In the genomic region with DNA sequence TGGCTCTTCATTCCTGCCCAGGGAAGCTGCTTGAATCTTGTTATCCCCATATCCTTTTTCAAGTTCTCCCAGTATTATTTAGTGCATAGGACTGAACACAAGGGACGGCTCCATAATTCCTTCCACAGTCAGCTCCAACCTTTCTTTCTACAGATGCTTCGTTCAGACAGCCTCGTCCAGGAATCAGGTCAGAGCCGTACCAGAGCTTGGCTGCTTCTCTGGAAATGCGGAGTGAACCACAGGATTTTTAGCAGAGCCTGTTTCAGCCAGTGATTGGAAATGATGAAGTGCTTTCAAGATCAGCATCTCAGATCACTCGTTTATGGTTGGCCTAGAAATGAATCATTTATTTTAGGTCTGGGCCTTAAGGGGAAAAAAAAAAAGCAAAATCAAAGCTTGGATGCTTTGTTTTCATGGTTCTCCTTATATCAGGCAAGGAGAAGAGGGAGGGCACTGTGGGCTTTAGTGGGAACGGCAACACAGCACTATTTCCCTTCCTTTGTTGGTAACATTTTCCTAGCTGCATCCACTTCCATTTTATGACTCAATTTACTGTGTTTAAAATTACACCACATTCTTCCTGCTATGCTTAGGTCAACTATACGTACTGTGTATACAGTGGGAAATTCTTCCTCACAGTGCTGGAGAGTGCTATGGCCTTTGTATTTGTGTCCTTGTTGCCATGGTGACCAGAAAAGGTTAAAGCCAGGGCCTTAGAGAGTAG, we compare ENCODE assay signal across 9 mouse cellular contexts.
DNase-seq lines count a peak whose midpoint lies in the region; TF ChIP-seq lines count a peak whose summit lies in the region.
"Had no signal": no experiment of that assay in that cellular context is flagged by ENCODE, and none has a peak within 500 bp of the region (broad histone marks: within the 10 kb centered on the region; RNA-seq: fewer than 3 reads in every experiment).

No protein-coding gene starts in this region.

- DNase-seq in cerebellum, postnatal 10 days: peak; percentile 30 to 44
- no peak for DNase-seq in cerebellum, adult 9-10 months
- DNase-seq in embryo, embryonic 10 days (ENCODE audit: low spot score): peak; percentile 83
- DNase-seq in induced T-regulatory cell, adult 2 months (ENCODE audit: low read depth): peak; percentile 7
- peak; percentile 74 for DNase-seq in lung, postnatal 25 days (ENCODE audit: low spot score)
- no peak for DNase-seq in natural killer cell, adult 2 months (ENCODE audit: low spot score in 2 of 2)
- DNase-seq in thymus, postnatal 25 days: no peak
- no peak for DNase-seq in cerebellum, adult 2 months

- no peak for TF ChIP-seq CTCF in cerebellum, adult 2 months (IDR thresholded peaks at IDR 0.05; ENCODE audit: borderline replicate concordance, insufficient read depth, low read depth, low read length)

- H3K27me3 ChIP-seq in cerebellum, adult 2 months (ENCODE audit: control insufficient read depth, insufficient read depth, low read length): no peaks in the 10 kb centered on the region
- H3K27me3 ChIP-seq: CH12.LX had no signal

- no peak overlapping the region for H3K27ac ChIP-seq in cerebellum, adult 2 months (ENCODE audit: insufficient read depth, low read length)

- H3K4me3 ChIP-seq in cerebellum, adult 2 months (replicated peaks; ENCODE audit: insufficient read depth, low read depth, low read length): no peak overlapping the region

- WGBS in cerebellum, adult 2 months: 64% methylated on average over 8 of the region's 8 CpGs

- H3K4me1 ChIP-seq in cerebellum, adult 2 months (ENCODE audit: control insufficient read depth, insufficient read depth, low read length): no peaks in the 10 kb centered on the region

- TF ChIP-seq POLR2A in cerebellum, adult 2 months (IDR thresholded peaks at IDR 0.05; ENCODE audit: borderline replicate concordance, insufficient read depth, low read length): no peak

Comparison
In these comparisons a context has a peak if more than half of its experiments do, and no peak if none do; other contexts are left out.
1. DNase-seq: peak in cerebellum, postnatal 10 days (2 of 2), embryo, embryonic 10 days (single experiment), induced T-regulatory cell, adult 2 months (single experiment) and lung, postnatal 25 days (single experiment); none in cerebellum, adult 9-10 months (single experiment), natural killer cell, adult 2 months (0 of 2), thymus, postnatal 25 days (single experiment) and cerebellum, adult 2 months (0 of 2).